Mouse (Mus musculus): ENCODE data around the gene Pias4.

The Pias4 gene

DNA sequence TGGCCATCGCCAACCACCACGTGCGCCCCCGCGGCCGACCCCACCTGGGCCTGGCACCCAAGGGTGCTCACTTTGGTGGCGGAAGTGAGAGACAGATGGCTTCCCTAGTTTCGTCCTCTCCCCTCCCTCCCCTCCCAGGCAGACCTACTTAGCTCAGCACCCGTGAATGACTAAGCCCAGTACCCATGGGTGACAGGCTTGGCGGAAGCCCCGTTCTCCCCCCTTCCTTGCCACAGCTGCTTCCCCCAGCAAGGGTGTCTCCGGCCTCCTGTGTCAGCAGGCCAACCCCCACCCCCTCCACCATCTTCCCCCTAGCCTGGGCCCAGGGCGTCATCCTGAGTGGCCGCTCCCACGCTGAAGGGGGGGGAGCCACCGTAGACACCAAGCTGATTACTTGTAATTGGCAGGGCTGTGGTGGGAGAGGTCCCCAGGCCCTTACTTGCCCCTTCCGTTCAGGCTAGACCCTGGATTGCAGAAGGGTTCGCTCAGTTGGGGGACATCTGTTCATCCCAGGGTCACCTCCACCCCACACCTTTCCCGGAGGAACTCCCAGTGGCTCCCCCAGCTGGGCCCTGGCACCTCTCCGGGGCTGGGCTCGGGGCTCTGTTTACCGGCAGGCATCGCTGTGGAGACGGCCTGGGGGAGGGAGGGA lies 29.5 kb downstream of the Pias4 start:
- peak; percentile 85 for DNase-seq (ENCODE audit: low read depth)

DNA sequence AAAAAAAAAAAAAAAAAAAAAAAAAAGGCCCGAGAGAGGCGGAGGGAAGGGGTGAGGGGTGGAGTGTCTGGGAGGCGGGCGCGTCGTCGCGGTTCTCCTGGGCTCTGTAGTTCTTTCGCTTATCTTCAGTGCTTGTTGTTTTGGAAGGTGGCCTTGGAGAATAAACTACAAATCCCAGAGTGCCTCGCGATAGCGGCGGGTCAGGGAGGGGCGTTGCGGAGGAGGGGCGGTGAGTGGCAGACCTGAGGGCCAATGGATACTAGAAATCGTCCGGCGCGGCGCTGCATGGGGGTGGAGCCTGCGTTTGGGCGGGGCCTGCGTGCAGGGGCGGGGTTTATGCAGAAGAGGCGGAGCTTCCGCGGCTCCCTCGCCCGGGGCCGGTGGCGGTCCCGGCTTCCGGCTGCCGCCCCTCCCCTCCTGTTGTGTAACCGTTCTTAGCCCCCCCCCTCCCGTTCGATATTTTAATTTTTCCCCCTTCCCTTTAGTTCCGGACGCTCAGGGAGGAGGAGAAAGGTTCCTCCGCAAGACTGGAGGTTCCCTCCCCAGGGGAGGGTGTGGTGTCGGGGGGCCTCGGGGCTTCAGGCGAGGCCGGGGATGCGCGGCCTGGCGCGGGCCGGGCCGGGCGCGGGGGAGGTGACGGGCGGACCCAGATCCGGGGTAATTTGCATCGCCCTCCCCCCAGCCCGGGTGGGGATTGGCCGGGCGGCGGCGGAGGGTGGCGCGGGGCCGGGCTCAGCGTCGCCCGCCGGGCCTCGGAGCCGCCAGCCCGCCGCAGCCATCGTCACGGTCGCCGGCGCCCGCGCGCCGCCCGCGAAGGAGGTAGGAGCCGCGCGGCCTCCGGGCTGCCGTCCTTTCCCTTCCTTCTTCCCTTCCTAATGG lies 30.2 kb downstream of the Pias4 start:
- peak; percentile 99 for DNase-seq (ENCODE audit: low read depth)

DNA sequence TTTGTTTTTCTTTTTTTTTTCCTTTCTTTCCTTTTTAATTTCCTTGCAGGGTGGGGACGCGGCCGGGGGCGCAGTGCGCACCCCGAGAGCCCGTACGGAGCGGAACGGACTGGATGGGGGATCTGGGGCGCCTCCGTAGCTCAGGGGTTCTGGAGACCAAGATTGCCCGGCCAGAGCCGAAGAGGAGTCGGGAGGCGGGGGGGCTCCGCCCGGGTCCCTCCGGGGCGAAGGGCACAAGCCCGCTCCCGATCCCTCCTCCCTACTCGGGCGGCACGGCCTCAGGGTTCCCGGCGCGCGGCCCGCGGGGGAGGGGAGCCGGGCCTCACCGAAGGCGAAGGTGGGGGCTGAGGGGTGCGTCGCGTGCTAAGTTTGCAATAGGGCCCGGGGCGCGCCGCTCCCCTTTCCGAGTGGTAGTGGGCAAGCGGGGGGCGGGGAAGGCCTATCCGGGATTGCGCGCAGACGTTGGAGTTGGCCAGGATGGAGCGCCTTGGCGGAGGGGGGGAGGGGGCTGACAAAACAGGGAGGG lies 31.0 kb downstream of the Pias4 start:
- DNase-seq (ENCODE audit: low read depth) = peak; percentile 87

DNA sequence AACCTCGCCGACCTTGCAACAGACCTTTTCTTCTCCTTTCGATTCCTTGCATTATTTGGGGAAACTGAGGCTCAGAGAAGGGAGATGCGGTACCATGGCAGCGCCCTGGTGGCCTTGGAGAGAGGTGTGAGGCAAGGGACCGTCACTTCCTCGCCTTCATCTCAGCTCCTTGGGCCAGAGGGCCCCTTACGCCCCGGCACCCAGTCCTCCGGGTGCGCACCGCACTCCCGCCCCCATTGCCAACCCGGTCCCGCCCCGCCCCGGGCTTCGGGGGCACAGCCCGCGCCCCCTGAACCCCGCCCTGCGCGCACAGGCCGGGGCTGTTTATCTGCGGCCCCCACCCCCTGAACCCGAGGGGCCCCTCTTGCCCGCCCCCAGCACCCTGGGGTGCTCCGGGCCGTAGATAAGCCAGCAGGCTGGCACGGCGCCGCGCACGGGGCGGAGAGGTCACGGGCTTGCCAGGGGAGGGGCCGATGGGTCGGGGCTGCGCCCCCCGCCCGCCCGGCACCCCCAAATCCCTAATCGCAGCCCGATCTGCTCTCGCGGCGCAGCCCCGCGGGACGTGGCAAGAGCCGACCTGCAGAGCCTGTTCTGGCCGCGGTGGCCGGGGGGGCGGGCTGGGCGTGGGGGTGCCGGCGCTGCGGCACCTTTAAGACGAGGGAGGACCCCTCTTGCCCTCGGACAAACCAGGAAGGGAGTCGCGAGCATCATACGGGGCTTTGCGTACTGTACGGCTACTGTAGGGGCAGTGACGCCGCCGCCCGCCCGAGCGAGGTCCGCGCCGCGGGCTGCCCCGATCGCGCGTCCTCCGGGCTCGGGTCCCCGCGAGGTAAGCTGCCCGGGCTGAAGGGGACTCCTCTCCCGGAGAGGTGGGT lies 31.7 kb downstream of the Pias4 start:
- DNase-seq (ENCODE audit: low read depth) = peak; percentile 79

DNA sequence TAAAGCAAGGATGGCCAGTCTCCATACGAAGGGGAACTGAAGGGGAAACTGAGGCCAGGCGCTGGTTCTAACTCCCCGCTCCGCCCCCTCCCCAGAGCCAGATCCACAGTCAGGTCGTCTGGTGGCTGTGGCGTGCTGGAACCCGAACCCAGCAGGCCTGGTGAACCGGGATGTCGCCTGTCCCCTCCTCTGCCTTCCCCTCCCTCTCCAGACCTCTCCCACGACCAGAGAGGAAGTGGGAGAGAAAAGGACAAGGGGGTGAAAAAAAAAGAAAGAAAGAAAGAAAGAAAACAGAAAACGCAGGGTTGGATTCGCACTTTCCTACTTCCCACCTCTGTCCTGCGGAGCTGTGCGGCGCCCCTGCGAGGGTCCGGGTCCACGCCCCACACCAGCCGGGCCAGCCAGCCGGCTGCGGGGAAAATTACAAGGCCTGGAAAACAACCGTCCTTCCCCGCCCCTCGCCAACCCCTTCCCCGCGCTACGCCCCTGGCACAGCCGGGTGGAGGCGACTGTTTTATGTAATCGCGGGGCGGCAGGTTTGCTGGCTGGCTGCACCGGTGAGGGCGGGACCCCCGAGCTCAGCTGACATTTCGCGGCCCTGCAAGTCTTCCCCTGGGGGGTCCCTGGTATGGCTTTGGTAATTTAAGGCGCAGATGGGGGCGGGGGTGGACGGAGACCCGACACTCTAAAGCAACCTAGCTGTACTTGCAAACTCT lies 32.6 kb downstream of the Pias4 start, which contains the start of gene Zbtb7a:
Zbtb7a (plus strand) TSS at position 255 of the 716 bp plus-strand sequence.
- peak; percentile 61 for DNase-seq (ENCODE audit: low read depth)

DNA sequence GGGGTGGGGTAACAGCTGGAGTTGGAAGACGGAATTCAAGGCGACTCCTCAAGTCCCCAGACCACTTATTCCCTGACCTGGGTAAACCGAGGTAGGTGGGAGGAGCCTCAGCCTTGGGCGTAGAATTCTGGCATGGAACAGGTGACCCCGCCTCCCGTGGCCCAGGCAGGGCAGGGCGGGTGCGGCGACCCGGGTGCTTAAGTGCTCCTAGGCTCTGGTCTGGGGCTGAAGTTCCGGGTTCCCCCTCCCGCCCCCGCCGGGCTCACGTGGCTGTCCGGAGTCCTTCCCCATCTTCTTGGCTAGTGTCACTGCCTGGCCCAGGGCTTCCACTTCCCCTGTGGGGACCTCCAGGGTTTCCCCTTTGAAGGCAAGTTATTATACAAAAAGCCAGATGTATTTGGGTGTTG lies 33.5 kb downstream of the Pias4 start:
- peak; percentile 76 for DNase-seq (ENCODE audit: low read depth)

DNA sequence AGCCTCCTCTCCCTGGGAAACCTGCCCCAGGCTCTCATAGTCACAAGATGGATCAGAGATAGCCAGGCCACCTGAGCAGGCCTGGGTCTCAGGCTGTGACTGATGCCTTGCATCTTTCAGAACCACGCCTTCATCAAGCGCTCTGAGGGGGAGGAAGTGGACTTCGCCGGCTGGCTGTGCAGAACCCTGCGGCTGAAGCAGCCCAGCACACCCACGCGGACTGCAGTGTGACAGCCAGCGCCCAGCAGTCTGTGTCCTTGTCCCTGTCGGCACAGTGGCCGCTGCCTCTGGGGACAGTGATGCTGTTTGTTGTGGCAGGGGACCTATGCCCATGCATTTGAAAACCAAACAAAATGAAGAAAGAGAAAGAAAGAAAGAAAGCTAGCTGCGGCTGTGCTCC lies 44.2 kb downstream of the Pias4 start:
- DNase-seq (ENCODE audit: low read depth) = no peak

DNA sequence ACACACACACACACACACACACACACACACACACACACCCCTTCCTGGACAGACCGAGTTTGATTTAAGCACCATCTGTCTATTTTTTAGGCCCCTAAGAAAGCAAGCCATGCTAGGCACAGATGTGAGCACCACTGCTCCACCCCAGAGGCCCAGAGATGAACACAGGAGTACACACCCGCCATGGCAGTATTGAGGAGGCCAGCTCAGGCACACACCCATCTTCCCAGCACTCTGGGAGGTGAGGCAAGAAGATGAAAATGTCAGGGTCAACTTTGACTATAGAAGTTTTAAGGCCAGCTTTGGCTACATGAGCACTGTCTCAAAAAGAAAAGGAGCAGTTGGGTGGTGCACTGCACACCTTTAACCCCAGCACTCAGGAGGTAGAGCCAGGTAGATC lies 44.8 kb downstream of the Pias4 start:
- DNase-seq (ENCODE audit: low read depth) = no peak

DNA sequence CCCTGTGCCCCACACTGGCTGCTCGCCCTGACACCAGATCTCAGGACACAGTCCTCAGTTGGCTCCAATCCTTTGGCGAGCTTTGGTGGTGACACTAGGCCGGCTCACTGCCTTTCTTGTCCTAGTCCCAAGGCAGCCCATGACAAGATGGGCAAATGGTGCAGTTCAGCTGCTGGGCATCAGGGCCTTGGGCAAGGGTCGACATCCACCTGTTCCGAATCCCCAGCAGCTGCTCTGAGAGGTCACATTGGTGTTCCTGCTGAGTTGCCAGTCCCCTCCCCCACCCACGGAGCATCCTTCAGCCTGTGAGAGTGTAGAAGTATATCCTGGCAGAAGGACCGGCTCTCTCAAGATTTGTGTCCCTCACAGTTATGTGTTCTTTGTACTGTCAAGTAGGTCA lies 47.1 kb downstream of the Pias4 start:
- no peak for DNase-seq (ENCODE audit: low read depth)

DNA sequence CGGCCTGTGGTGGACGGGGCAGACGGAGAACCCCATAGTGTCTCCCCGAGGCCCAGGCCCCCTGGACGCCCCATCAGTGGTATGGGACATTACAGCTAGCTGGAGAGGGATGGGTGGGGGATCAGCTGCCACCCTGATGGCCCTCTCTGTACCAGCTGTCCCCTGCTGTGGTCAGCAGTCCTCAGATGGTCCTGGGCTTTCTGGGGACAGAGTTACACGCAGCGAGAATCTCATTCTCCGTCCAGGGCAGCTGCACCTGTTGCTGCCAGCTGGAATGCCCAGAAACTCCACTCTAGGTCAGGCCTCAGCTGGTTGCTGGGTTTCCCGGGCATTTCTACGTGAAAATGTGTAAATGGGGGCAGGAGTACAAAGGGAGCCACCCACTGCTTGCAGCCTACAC lies 48.1 kb downstream of the Pias4 start:
- no peak for DNase-seq (ENCODE audit: low read depth)

DNA sequence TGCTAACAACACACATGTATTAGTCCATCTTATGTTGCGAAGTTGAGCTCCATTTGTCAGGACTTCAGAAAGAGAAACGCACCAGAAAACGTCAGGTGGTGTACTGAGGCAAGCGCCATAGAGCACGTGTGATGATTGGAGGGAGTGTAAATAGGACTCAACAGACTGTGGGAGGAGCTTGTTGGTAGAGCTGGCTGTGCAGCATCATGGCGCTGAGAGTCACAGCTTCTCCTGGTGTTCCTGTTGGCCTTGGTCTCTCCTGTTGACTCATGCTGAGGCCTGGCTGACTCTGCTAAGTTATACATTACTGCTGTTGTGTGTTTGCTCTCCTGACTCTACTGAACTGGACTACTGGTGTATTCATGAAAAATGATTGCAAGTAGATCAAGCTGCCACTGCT lies 54.8 kb downstream of the Pias4 start:
- DNase-seq (ENCODE audit: low read depth) = no peak

DNA sequence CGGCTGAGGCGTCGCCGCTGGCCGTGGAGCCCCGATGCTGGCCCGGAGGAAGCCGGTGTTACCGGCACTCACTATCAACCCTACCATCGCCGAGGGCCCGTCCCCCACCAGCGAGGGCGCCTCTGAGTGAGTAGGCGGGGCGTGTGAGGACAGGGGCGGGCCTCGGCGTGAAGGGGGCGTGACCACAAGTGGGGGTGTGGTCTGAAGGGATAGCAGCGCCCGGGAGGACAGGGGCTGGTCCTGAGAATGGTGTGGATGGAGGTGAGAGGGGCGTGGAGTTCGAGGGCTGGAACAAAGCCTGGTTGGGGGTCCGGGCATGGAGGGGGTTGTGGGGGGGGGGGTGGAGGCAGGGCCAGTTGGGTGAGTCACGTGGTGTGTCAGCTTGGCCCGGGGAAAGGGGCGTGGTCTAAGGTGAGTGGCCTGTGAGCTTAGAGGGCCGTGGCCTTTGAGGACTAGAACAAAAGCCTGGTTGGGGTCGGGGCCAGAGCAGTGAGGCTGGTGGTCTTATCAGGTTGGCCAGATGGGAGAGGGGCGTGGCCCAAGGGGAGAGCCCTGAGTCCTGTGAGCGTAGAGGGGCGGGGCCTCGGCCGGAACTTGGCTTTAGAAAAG lies 61.5 kb downstream of the Pias4 start:
- peak; percentile 93 for DNase-seq (ENCODE audit: low read depth)

DNA sequence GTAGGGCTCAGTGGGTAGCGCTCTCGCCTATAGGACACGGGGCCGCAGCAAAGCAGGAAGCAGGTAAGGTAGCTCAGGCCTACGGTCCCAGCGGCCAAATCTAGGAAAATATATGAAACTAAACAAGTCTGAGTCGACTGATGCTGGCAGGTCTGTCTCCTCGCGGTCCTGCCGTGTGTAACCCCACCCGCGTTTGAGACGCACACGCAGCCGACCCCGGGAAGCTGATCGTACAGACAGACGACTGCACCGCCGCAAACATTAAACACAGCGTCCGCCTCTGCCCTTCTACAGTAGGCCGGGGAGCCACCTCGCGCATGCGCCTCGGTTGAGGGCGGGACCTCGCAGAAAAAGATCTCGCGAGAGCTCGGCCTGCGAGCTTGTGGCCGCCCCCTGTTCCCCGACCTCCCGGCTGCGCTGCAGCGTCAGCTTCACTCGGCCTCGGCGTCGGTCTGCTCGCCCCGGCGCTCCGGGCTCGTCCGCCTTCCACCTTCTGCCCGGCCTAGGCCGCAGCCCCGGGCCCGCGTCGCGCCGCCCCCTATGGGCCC lies 62.1 kb downstream of the Pias4 start, which contains the start of gene Map2k2:
Map2k2 (plus strand) TSS at position 351 of the 548 bp plus-strand sequence.
- DNase-seq (ENCODE audit: low read depth) = peak; percentile 99

Measured in induced T-regulatory cell, adult 2 months (primary cell).